Mouse (Mus musculus): ENCODE data around the gene Lbhd1.

DNA sequence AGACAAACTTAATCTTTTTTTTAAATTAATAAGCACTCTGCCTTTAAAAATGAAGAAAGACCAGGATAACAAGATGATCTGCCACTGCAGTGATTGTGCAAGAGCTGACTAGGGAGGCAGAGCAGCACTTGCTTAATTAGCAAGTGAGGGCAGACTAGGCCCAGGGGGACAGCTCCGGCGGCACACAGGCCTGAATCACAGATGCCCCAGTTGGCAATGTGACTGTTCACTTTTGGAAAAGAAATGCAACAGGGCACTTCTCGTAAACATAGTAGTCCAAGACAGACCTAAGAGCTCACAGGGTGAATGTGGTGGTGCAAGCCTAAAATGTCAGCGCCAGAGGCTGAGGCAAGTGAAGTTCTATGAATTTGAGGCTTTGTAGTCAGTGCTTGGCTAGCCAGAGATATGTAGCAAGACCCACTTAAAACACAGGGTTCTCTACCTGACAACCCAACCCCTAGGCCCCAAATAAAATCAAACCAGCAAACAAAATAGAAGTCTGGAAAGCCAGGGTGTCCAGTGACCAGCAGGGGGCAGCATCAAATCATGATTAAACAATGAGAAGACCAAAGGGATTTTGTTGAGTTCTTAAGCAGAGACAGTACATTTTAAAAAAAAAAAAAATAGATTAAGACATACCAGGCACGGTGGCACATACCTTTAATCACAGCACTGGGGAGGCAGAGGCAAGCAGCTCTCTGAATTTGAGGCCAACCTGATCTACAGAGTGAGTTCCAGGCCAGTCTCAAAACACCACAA is 39.0 kb upstream of the Lbhd1 start:
- TF ChIP-seq CTCF (IDR thresholded peaks at IDR 0.05; ENCODE audit: low read depth, low read length) = no peak
- no peak for TF ChIP-seq EP300 (IDR thresholded peaks at IDR 0.05; ENCODE audit: insufficient read depth, low read depth, low read length)
- TF ChIP-seq POLR2A (IDR thresholded peaks at IDR 0.05; ENCODE audit: insufficient read depth, low read length) = no peak
